Mouse (Mus musculus): ENCODE data around the gene Cops4.

Gene Cops4

GRCm38 (mm10) chr5:100518049-100519026 is at the start of gene Cops4:
TSS of gene Cops4 (plus strand) at chr5:100518309.
- DNase-seq: peak; percentile 99

- no peak for DNase-seq
Observed at GRCm38 (mm10) chr5:100476328-100476727, 41.8 kb upstream of the Cops4 start.

GRCm38 (mm10) chr5:100477604-100478003 is 40.5 kb upstream of the Cops4 start:
- no peak for DNase-seq

DNA sequence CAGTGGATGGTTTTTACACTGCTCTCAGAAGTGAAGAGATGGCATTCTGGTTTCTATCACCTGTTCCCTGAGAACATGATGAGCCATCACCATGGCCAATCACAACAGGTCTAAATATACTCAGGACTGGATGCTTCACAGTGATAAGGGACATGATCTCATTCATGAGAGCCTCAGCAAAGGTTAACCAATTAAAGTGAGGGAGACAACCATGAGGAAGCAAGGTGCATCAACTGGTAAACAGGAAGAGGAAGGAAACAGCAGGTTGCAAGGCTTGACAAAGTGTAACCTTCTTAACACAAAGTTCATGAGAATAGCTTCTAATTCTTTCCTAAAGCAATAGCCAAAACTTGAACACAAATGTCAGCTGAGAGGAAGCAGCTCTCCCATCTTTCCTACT is 34.5 kb upstream of the Cops4 start:
- no peak for DNase-seq

DNA sequence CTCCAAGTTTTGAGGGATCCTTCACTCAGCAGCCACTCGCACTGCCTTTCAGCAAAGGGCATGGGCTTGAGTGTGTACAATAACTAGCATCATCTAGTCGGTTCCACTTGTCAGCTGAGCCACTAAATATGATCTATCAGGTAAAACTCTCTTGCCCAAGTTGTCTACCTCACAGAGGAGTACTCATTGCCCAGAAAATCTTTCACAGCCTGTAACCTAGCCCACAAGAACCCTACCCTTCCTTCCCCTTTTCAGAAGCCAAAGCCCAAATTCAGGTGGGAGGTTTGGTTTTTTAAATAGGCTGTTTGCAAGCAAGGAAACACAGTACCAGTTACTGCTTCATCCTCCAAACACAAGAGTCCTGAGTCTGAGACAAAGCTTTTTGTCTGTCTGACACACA is 31.0 kb upstream of the Cops4 start:
- no peak for DNase-seq

DNA sequence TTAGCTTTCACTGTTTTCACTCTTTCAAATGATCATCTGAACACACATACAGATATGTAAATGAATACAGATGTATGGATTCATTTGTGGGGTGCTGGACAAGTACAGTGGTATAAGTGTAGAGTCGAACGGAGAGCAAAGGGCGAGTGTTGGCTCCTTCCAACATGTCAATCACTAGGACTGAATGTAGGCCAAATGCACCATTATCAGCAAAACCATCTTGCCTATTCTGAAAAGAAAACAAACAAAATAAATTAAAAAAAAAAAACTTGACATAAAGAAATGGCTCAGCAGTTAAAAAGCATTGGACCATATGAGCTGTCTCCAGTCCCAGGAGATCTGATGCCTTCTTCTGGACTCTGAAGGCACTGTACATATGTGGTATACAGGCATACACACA is 29.9 kb upstream of the Cops4 start:
- no peak for DNase-seq

- DNase-seq: no peak
Observed at GRCm38 (mm10) chr5:100489340-100489739, 28.8 kb upstream of the Cops4 start.

DNA sequence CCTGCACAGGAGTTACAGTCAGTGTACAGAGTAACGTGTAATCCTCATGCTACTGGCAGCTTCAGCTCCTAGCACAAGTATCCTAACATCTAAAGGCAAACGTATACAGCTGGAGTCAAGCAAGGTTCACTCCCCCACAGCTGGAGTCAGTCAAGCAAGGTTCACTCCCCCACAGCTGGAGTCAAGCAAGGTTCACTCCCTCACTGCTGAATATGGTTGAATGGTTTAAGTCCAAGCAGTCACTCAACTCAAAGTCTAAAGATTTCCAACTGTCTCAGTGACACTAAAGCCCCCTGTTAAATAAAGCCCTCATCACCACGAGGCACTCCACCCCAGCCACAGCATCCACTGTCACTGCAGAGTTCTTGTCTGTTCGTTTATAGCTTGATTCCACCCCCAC is 26.4 kb upstream of the Cops4 start:
- no peak for DNase-seq

- peak; percentile 85 to 89 for DNase-seq
Observed at GRCm38 (mm10) chr5:100498436-100499180, 19.5 kb upstream of the Cops4 start.

- no peak for DNase-seq
Observed at GRCm38 (mm10) chr5:100499243-100499642, 18.9 kb upstream of the Cops4 start.

DNA sequence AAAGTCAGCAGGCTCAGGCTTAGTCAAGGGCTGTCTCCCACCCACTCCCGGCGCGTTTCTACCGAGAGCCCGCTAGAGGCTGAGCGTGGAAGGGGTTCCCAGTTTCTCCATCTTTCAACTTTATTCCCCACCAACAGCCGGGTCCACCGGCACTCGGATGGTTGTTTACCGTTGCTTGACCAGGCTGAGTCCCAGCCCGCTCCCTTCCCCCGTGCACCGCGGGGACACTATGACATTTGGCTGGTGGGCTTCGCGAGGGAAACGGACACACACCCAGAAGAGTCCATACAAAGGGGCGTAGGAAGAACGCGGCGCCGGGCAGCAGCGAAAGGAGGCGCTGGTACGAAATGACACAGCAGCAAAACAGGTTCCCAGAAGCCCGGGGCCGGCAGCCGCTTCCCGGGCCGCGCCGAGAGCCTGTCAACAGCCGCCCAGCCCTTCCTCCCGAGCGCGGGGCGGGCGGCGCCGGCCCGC is 18.2 kb upstream of the Cops4 start:
- DNase-seq: peak; percentile 11 to 13

- peak; percentile 91 to 93 for DNase-seq
Observed at GRCm38 (mm10) chr5:100500458-100500961, 17.6 kb upstream of the Cops4 start, which contains the start of gene Lin54. TSS of gene Lin54 (minus strand) at chr5:100500639.

DNA sequence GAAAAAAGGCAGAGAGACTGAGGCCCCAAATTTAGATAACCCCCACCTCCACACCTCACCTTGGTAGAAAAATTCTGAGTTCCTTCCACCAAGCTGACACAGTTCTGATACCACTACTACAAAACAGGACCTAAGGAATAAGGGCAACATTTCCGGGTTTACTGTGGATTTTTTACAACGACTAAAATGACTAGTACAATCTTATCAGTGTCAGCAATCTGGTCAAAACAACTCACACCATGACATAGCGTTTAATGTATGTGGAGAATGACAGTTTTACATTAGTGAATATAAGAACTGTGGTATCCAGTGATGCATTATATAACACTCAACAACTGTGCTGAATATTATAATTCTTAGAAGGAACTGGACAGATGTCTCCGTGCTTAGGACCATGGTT is 16.8 kb upstream of the Cops4 start:
- no peak for DNase-seq

GRCm38 (mm10) chr5:100509247-100509646 is 8.9 kb upstream of the Cops4 start:
- DNase-seq: no peak

DNA sequence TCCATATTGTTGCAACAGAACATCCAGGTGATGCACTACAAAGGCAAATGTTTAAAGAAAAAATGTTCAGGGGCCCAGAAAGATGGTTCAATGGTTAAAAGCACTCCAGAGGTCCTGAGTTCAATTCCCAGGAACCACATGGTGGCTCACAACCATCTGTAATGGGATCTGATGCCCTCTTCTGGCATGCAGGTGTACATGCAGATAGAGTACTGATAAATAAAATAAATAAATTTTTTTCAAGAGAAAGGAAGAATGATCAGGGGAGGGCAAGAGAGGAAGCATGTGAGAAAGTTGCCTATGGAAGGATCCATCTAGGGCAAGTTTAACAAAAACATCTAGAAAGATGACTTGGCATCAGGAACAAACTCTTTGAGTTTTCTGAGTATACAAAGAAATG is 5.5 kb upstream of the Cops4 start:
- no peak for DNase-seq

DNA sequence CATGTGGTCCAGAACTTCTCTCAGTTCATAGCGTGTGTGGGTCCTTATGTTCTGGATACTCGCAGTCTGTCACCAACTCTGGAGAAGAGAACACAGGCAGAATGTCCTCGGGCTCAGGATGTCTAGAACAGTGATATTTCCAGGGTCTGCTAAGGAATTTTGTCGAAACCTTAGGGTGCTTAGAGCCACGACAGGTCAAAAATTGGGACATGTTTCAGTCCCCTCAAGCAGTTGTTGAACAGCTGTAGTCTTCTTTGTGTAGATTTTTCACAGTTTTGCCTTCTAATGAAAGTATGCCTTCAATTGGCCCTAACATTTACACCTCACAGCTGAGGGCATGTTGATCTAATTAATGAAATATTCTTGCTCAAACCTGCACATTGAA is 910 bp downstream of the Cops4 start:
- no peak for DNase-seq

DNA sequence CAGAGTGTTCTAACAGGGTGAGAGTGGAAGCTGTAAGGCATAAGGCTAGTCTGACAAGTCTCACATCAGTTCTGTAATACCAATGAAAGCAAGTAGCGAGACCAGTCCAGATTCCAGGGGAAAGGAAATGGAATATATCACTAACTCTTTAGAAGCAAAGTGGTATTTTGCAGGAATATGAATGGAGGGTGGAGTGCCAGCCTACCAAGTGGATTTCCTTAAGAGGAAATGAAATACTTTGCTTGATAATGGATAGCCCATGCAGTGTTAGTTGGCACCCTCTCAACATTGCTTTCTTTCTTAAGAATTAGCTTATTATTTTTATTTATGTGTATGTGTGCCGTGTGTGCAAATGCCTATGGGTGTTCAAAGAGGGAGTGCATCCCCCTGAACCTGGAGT is 2.1 kb downstream of the Cops4 start:
- no peak for DNase-seq

DNA sequence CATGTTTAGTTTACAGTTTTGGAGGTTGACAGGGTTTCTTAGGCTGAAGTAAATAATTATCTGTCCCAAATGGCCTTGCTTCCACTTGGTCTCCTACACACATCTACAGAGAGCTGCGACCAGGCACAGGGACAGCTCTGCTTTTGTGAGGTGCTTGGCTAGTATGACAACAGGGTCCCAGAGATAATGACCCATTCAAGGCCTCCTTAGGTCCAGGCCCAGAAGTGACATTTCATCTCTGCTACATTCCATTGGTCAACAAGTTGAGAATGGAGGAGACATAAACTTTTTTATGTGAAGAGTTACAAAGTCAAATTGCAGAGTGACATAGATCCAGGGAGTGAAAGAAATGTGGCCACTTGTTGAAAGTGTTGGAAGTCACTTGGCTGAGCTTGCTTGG is 5.2 kb downstream of the Cops4 start:
- DNase-seq: no peak

- DNase-seq: no peak
Observed at GRCm38 (mm10) chr5:100524921-100525320, 6.8 kb downstream of the Cops4 start.

- no peak for DNase-seq
Observed at GRCm38 (mm10) chr5:100525620-100526019, 7.5 kb downstream of the Cops4 start.

DNA sequence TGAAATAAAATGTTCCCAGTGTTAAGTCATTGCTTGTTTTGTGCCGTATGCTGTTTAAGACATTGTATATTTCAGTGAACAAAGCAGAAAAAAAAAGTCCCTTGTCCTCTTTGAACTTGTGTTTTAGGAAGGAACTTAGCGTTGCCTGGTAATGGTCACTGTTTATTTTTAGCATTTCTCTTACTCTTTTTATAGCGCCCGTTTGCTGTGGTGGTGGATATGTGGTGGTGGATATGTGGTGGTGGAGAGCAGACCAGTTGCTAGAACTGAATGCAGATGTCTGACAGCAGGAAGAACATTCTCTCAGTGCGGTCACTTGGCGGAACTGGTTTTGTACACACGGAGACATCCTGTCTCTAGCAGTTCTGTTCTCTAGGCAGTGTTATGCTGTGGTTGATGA is 8.1 kb downstream of the Cops4 start:
- DNase-seq: peak; percentile 46 to 54

DNA sequence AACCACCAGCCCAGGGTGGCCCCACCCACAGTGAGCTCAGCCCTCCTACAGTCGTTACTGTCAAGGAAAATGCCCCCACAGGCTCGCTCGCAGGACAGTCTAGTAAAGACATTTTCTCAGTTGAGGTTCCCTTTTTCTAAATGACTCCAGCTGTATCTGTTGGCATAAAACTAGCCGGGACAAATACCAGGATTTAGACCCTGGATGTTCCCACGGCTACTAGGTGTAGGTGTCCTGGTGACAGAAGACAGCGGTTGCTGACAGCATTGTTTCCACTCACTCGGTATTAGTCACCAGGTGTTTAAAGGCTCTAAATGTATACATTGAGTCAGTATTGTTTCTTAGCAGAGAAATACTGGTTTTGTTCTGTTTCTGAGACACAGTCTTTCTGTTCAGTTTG is 17.7 kb downstream of the Cops4 start:
- no peak for DNase-seq

- DNase-seq: no peak
Observed at GRCm38 (mm10) chr5:100536638-100537037, 18.5 kb downstream of the Cops4 start.
